Mouse (Mus musculus): ENCODE measurements around the gene Aplf.

DNA sequence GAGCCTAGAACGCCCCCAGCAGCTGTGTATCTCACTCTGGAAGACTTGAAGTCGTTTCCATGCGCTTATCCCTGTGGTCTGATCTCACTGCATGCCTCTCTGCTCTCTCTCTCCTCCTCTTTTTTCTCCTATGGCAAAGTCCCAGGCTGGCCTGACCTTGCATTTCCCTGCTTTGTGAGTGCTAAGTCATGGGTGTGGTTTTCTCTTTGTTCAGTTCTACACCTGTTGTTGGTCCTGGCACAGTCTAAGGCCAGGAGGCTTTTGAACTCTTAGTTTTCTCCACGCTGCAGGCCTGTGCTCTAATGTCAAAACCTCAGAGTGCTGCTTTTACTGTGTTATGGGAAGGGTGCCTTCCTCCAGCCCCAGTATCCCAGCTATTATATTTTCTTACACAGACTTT is 39.8 kb downstream of the Aplf start:
- TF ChIP-seq CTCF (IDR thresholded peaks at IDR 0.05; ENCODE audit: low read depth, low read length) (no peak), POLR2A (IDR thresholded peaks at IDR 0.05; ENCODE audit: extremely low read depth, insufficient read depth, low read length) (no peak)
